Comparison of ENCODE assay signal across 15 mouse cellular contexts in genomic region chr19:53273055-53273722, GRCm38 (mm10). TPM values are rescaled to one million over a fixed set of nuclear protein-coding genes. Genes with fewer than 3 reads are reported as not detected.
A peak's percentile ranks its signal among the peaks of the same experiment; 100 is the strongest.
DNase-seq lines count a peak whose midpoint lies in the region; ATAC-seq and TF ChIP-seq lines count a peak whose summit lies in the region.
"Had no signal": no experiment of that assay in that cellular context is flagged by ENCODE, and none has a peak within 500 bp of the region (broad histone marks: within the 10 kb centered on the region; RNA-seq: fewer than 3 reads in every experiment).

No protein-coding gene starts in this region.

- no peaks in the 10 kb centered on the region for H3K9me3 ChIP-seq in forebrain, postnatal 0 days (ENCODE audit: low read length)
- H3K9me3 ChIP-seq: embryonic facial prominence, embryonic 13.5 days; G1E; heart, embryonic 15.5 days; liver, embryonic 15.5 days had no signal

- no peak overlapping the region for H3K4me3 ChIP-seq in forebrain, postnatal 0 days (ENCODE audit: low read depth, low read length)
- H3K4me3 ChIP-seq: embryonic facial prominence, embryonic 13.5 days; heart, embryonic 15.5 days; liver, embryonic 15.5 days had no signal

- no peak overlapping the region for H3K27ac ChIP-seq in forebrain, postnatal 0 days (ENCODE audit: low read depth, low read length)
- H3K27ac ChIP-seq: embryonic facial prominence, embryonic 13.5 days; heart, embryonic 15.5 days; liver, embryonic 15.5 days had no signal

- H3K9ac ChIP-seq in forebrain, postnatal 0 days = no peak overlapping the region
- H3K9ac ChIP-seq: embryonic facial prominence, embryonic 13.5 days; heart, embryonic 15.5 days; liver, embryonic 15.5 days had no signal

- WGBS in forebrain, postnatal 0 days = 92% methylated on average over 17 of the region's 17 CpGs

- ATAC-seq in inflammation-experienced regulatory T-cells, adult 6 months = peak; percentile 86
- ATAC-seq in erythroid progenitor cell, adult 5-6 weeks (replicated peaks; ENCODE audit: low FRiP score, poor library complexity, severe bottlenecking) = no peak
- no peak for ATAC-seq in forebrain, postnatal 0 days

- H3K36me3 ChIP-seq in forebrain, postnatal 0 days (ENCODE audit: insufficient read depth) = no peaks in the 10 kb centered on the region
- H3K36me3 ChIP-seq: embryonic facial prominence, embryonic 13.5 days; G1E; heart, embryonic 15.5 days; liver, embryonic 15.5 days had no signal

- no peaks in the 10 kb centered on the region for H3K27me3 ChIP-seq in forebrain, postnatal 0 days (ENCODE audit: insufficient read depth, low read length)
- H3K27me3 ChIP-seq: embryonic facial prominence, embryonic 13.5 days; heart, embryonic 15.5 days had no signal

- peak; percentile 47 for DNase-seq in kidney, postnatal 14 days
- no peak for DNase-seq in kidney, adult 18-20 months
- peak; percentile 81 for DNase-seq in CD4-positive, CD25-positive, alpha-beta regulatory T cell, adult 2 months (ENCODE audit: low read depth, low spot score)
- DNase-seq in monocyte, adult 2 months (ENCODE audit: low read depth in 1 of 2, low spot score in 2 of 2) = peak; percentile 73 to 75
- DNase-seq in spleen, postnatal 10 days (ENCODE audit: low spot score in 2 of 2) = no peak
- DNase-seq in forebrain, postnatal 0 days = no peak
- DNase-seq: adrenal gland, adult 2 months; cerebellum, adult 11-12 months; kidney, adult 9 months had no signal

- TF ChIP-seq CTCF in forebrain, postnatal 0 days (IDR thresholded peaks at IDR 0.05; ENCODE audit: low read depth) = no peak

- no peak overlapping the region for H3K4me2 ChIP-seq in forebrain, postnatal 0 days (ENCODE audit: low read depth)
- H3K4me2 ChIP-seq: embryonic facial prominence, embryonic 13.5 days; heart, embryonic 15.5 days had no signal

- no peaks in the 10 kb centered on the region for H3K4me1 ChIP-seq in forebrain, postnatal 0 days (ENCODE audit: insufficient read depth)

RNA-seq across cellular contexts. Expression of gene Mxi1, which starts 37.1 kb away (rescaled TPM):
- 1 to 10 TPM; 4.3 to 5.9 (median 4.6) TPM for polyA plus RNA-seq in inflammation-experienced regulatory T-cells, adult 6 months (2017; shearing (Covaris generic))
- 92.3 and 96.0 TPM in 2 replicates for total RNA-seq in erythroid progenitor cell, adult 5-6 weeks (2015; ENCODE audit: low replicate concordance)
- total RNA-seq in erythroid progenitor cell, adult 5-6 weeks (2017; ENCODE audit: low replicate concordance) = 167 and 196 TPM in 2 replicates
- total RNA-seq in forebrain, postnatal 0 days (2014; rRNA removed) = 37.0 and 48.4 TPM in 2 replicates
- 42.2 and 48.9 TPM in 2 replicates for polyA plus RNA-seq in forebrain, postnatal 0 days (2015; fragmentation: Nextera tagmentation; extraction: Ambion mirVana)

Comparison
In these comparisons a context has a peak if more than half of its experiments do, and no peak if none do; other contexts are left out.
1. DNase-seq: peak in kidney, postnatal 14 days (single experiment), CD4-positive, CD25-positive, alpha-beta regulatory T cell, adult 2 months (single experiment) and monocyte, adult 2 months (2 of 2); none in kidney, adult 18-20 months (single experiment), spleen, postnatal 10 days (0 of 2) and forebrain, postnatal 0 days (single experiment).